Comparison of ENCODE assay signal across 16 mouse cellular contexts in genomic region chr5:76182326-76182725, GRCm38 (mm10). TPM values are rescaled to one million over a fixed set of nuclear protein-coding genes. Genes with fewer than 3 reads are reported as not detected.
DNase-seq lines count a peak whose midpoint lies in the region; ATAC-seq and TF ChIP-seq lines count a peak whose summit lies in the region.
"Had no signal": no experiment of that assay in that cellular context is flagged by ENCODE, and none has a peak within 500 bp of the region (broad histone marks: within the 10 kb centered on the region; RNA-seq: fewer than 3 reads in every experiment).

No protein-coding gene starts in this region.

- TF ChIP-seq POLR2A in thymus, adult 2 months (IDR thresholded peaks at IDR 0.05; ENCODE audit: control insufficient read depth, extremely low read depth, insufficient read depth, low read length, poor library complexity) = no peak

- H3K4me1 ChIP-seq in forebrain, embryonic 14.5 days (ENCODE audit: control insufficient read depth, insufficient read depth, low read length) = peaks cover 14% of the 10 kb centered on the region
- H3K4me1 ChIP-seq in forebrain, embryonic 10.5 days = peaks cover 27% of the 10 kb centered on the region
- H3K4me1 ChIP-seq in limb, embryonic 12.5 days (replicated peaks) = peaks cover 25% of the 10 kb centered on the region
- H3K4me1 ChIP-seq in limb, embryonic 10.5 days = peaks cover 15% of the 10 kb centered on the region
- H3K4me1 ChIP-seq in thymus, adult 2 months (replicated peaks; ENCODE audit: control insufficient read depth, insufficient read depth, low read length) = peaks cover 10% of the 10 kb centered on the region

- no peaks in the 10 kb centered on the region for H3K27me3 ChIP-seq in forebrain, embryonic 14.5 days (replicated peaks; ENCODE audit: control insufficient read depth, insufficient read depth, low read length)
- peaks cover 10% of the 10 kb centered on the region for H3K27me3 ChIP-seq in forebrain, embryonic 10.5 days (ENCODE audit: poor library complexity, severe bottlenecking)
- no peaks in the 10 kb centered on the region for H3K27me3 ChIP-seq in limb, embryonic 12.5 days
- no peaks in the 10 kb centered on the region for H3K27me3 ChIP-seq in limb, embryonic 10.5 days (ENCODE audit: low read depth, poor library complexity, severe bottlenecking)
- no peaks in the 10 kb centered on the region for H3K27me3 ChIP-seq in thymus, adult 2 months (ENCODE audit: control insufficient read depth, insufficient read depth, low read length)

- H3K4me2 ChIP-seq in forebrain, embryonic 14.5 days (ENCODE audit: low read length) = no peak overlapping the region
- H3K4me2 ChIP-seq in limb, embryonic 12.5 days = peak overlapping the region; percentile 71; the same call in 1 of the 2 replicates

- H3K4me3 ChIP-seq in forebrain, embryonic 14.5 days (ENCODE audit: low read depth, low read length) = no peak overlapping the region
- no peak overlapping the region for H3K4me3 ChIP-seq in forebrain, embryonic 10.5 days
- no peak overlapping the region for H3K4me3 ChIP-seq in limb, embryonic 12.5 days (replicated peaks)
- H3K4me3 ChIP-seq in limb, embryonic 10.5 days = no peak overlapping the region
- no peak overlapping the region for H3K4me3 ChIP-seq in thymus, adult 2 months (ENCODE audit: control insufficient read depth, insufficient read depth, low read length)

- ATAC-seq in forebrain, embryonic 14.5 days = no peak
- ATAC-seq in limb, embryonic 12.5 days (ENCODE audit: insufficient number of reproducible peaks, insufficient read depth, low FRiP score, low TSS enrichment, low read depth) = no peak
- peak; percentile 74 for ATAC-seq in granulocyte monocyte progenitor cell, adult 5-6 weeks (replicated peaks; ENCODE audit: poor library complexity, severe bottlenecking)

- 55% methylated on average over 3 of the region's 3 CpGs for WGBS in forebrain, embryonic 14.5 days
- WGBS in forebrain, embryonic 10.5 days = 76% methylated on average over 3 of the region's 3 CpGs
- WGBS in limb, embryonic 12.5 days = 67% methylated on average over 3 of the region's 3 CpGs
- WGBS in limb, embryonic 10.5 days = 72% methylated on average over 3 of the region's 3 CpGs
- WGBS in thymus, adult 2 months = 98% methylated on average over 3 of the region's 3 CpGs

- H3K9ac ChIP-seq in forebrain, embryonic 14.5 days (ENCODE audit: low read length) = no peak overlapping the region
- no peak overlapping the region for H3K9ac ChIP-seq in limb, embryonic 12.5 days (replicated peaks)

- peak; percentile 3 for DNase-seq in forebrain, embryonic 14.5 days (ENCODE audit: low spot score)
- DNase-seq in forebrain, embryonic 10.5 days (ENCODE audit: extremely low spot score, low spot score) = no peak
- no peak for DNase-seq in limb, embryonic 10.5 days (ENCODE audit: low spot score)
- DNase-seq in Muller cell, postnatal 12 days (ENCODE audit: inconsistent ontology term) = peak; percentile 60
- no peak for DNase-seq in thymus, adult 2 months
- DNase-seq in urinary bladder, adult 2 months (ENCODE audit: low spot score) = no peak
- DNase-seq: adrenal gland, adult 2 months; cerebellum, adult 8-10 months; gastrocnemius, postnatal 25 days; heart, postnatal 36 days; midbrain, embryonic 14.5 days; right cerebral cortex, adult 18-20 months; spleen, adult 18-20 months; thymus, postnatal 25 days had no signal

- no peaks in the 10 kb centered on the region; the same call in 1 of the 2 replicates for H3K36me3 ChIP-seq in forebrain, embryonic 14.5 days (ENCODE audit: control insufficient read depth, insufficient read depth, low read length)
- H3K36me3 ChIP-seq in forebrain, embryonic 10.5 days (replicated peaks) = peaks cover 19% of the 10 kb centered on the region
- H3K36me3 ChIP-seq in limb, embryonic 12.5 days = peaks cover 5% of the 10 kb centered on the region; the same call in 1 of the 2 replicates
- H3K36me3 ChIP-seq in limb, embryonic 10.5 days = peaks cover 11% of the 10 kb centered on the region
- H3K36me3 ChIP-seq in thymus, adult 2 months (ENCODE audit: control insufficient read depth, insufficient read depth, low read length) = no peaks in the 10 kb centered on the region

- no peak for TF ChIP-seq CTCF in thymus, adult 2 months (IDR thresholded peaks at IDR 0.05; ENCODE audit: borderline replicate concordance, control insufficient read depth, extremely low read depth, insufficient read depth, low read length, poor library complexity)

- H3K9me3 ChIP-seq in forebrain, embryonic 14.5 days (replicated peaks; ENCODE audit: control insufficient read depth, low read length) = no peaks in the 10 kb centered on the region
- H3K9me3 ChIP-seq in forebrain, embryonic 10.5 days = no peaks in the 10 kb centered on the region
- no peaks in the 10 kb centered on the region for H3K9me3 ChIP-seq in limb, embryonic 12.5 days
- H3K9me3 ChIP-seq in limb, embryonic 10.5 days (replicated peaks) = no peaks in the 10 kb centered on the region

- no peak overlapping the region for H3K27ac ChIP-seq in forebrain, embryonic 14.5 days (ENCODE audit: low read depth, low read length)
- no peak overlapping the region for H3K27ac ChIP-seq in forebrain, embryonic 10.5 days
- peak overlapping the region; percentile 60 for H3K27ac ChIP-seq in limb, embryonic 12.5 days
- H3K27ac ChIP-seq in limb, embryonic 10.5 days = no peak overlapping the region
- H3K27ac ChIP-seq in thymus, adult 2 months (ENCODE audit: control insufficient read depth, insufficient read depth, low read length) = no peak overlapping the region

RNA-seq across cellular contexts. Expression of gene Tmem165, which starts 1.4 kb away (rescaled TPM):
- polyA plus RNA-seq in forebrain, embryonic 14.5 days (2014; fragmentation: Nextera tagmentation; extraction: Ambion mirVana) = 51.6 and 52.8 TPM in 2 replicates
- 65.7 and 79.4 TPM in 2 replicates for polyA plus RNA-seq in forebrain, embryonic 10.5 days (2016; fragmentation: Nextera tagmentation; extraction: Ambion mirVana)
- 124 and 133 TPM in 2 replicates for polyA plus RNA-seq in limb, embryonic 12.5 days (2016; fragmentation: Nextera tagmentation; extraction: Ambion mirVana)
- polyA plus RNA-seq in limb, embryonic 10.5 days (2016; fragmentation: Nextera tagmentation; extraction: Ambion mirVana) = 67.7 and 79.7 TPM in 2 replicates
- 98.5 and 105 TPM in 2 replicates for total RNA-seq in granulocyte monocyte progenitor cell, adult 5-6 weeks (2014; fragmentation: Nextera tagmentation)
- total RNA-seq in granulocyte monocyte progenitor cell, adult 5-6 weeks (2017) = 133 and 147 TPM in 2 replicates
- 63.9 and 94.6 TPM in 2 replicates for polyA plus RNA-seq in thymus, adult 2 months (2012; rRNA removed)
- polyA plus RNA-seq in urinary bladder, adult 2 months (2012; rRNA removed) = 57.9 and 69.8 TPM in 2 replicates

RNA-seq across cellular contexts. Expression of gene Srd5a3, which starts 42.3 kb away (rescaled TPM):
- polyA plus RNA-seq in forebrain, embryonic 14.5 days (2014; fragmentation: Nextera tagmentation; extraction: Ambion mirVana) = 10.7 and 13.5 TPM in 2 replicates
- polyA plus RNA-seq in forebrain, embryonic 10.5 days (2016; fragmentation: Nextera tagmentation; extraction: Ambion mirVana) = 22.8 and 22.9 TPM in 2 replicates
- 28.3 and 31.6 TPM in 2 replicates for polyA plus RNA-seq in limb, embryonic 12.5 days (2016; fragmentation: Nextera tagmentation; extraction: Ambion mirVana)
- 23.1 and 23.2 TPM in 2 replicates for polyA plus RNA-seq in limb, embryonic 10.5 days (2016; fragmentation: Nextera tagmentation; extraction: Ambion mirVana)
- total RNA-seq in granulocyte monocyte progenitor cell, adult 5-6 weeks (2014; fragmentation: Nextera tagmentation) = 36.0 and 38.7 TPM in 2 replicates
- total RNA-seq in granulocyte monocyte progenitor cell, adult 5-6 weeks (2017) = 34.8 and 40.6 TPM in 2 replicates
- 139 and 150 TPM in 2 replicates for polyA plus RNA-seq in thymus, adult 2 months (2012; rRNA removed)
- 29.6 and 31.3 TPM in 2 replicates for polyA plus RNA-seq in urinary bladder, adult 2 months (2012; rRNA removed)

Comparison
In these comparisons a context has a peak if more than half of its experiments do, and no peak if none do; other contexts are left out.
1. DNase-seq: peak in forebrain, embryonic 14.5 days (single experiment) and Muller cell, postnatal 12 days (single experiment); none in forebrain, embryonic 10.5 days (single experiment), limb, embryonic 10.5 days (single experiment), thymus, adult 2 months (single experiment) and urinary bladder, adult 2 months (single experiment).